Mouse (Mus musculus) left cerebral cortex, adult 8-10 months (tissue): Measurements from ENCODE around the gene Elovl6. TPM values are rescaled to one million over a fixed set of nuclear protein-coding genes. Genes with fewer than 3 reads are reported as not detected.

ENCODE experiments used
- DNase-seq, 2 experiments: peaks; one replicate each; pipeline ENCODE4 v3.0.0; 2022; ENCODE audit warnings: low spot score in 2 of 2
- total RNA-seq, 4 experiments: library from RNA; stranded (reverse); gene quantifications; 2 replicates each; pipeline ENCODE4 v1.2.4; 2022

Elovl6 gene
- total RNA-seq, 4 experiments from 2014 or later, result 23.5 to 30.4 (median 25.6) TPM

DNA sequence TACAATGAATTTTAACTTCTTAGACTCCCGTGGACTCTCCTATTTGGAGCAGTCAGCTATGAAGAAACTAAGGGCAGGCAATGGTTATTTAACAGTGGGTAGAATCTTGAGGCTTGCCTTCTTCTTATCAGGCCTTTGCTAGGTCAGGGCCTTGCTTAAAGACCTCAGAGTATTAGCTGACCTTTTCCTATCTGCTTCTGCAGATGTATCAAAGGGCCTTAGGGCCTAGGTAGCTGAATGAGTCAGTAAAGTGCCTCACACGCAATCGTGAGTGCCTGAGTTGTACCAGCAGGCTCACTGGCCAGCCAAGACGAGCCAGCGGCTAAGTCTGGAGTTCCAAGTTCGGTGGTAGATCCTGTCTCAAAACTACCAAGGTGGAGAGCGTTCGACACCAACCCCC is 33.3 kb downstream of the Elovl6 start:
- DNase-seq, result no peak

DNA sequence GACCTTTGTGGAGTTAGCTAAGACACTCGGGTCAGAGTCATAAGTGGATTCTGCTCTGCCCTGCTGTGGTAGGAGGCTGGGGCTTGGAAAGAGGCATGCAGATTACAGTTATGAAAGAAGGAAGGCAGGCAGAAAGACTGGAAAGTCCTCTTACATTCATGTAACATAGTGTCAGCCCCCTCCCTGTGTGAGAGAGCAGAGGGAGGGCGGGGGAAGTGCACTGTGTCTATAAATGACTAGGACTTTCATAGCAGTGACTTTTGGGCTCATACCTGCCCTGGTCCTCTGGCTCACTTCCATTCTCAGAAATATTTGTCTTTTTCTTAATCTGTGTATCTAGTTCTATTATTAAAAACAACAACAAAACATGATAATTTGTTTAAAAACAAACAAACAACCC is 33.9 kb downstream of the Elovl6 start:
- DNase-seq, result no peak

DNA sequence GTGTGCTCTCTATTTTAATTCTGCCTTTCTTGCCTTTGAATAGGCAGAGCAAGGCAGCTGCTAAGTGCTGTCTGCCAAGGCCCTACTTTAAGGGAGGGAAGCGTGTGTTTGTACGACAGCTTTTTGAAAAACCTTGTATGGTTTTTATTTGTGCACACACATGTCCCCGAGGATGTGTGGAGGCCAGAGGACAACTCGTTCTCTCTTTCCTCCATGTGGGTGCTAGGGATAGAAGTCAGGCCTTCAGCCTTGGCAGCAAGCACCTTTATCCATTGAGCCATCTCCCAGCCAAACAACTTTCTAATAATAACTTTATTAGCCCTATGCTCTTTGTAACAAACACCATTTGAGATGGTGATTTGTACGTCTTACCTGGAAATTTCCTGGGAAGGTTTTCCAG is 34.7 kb downstream of the Elovl6 start:
- DNase-seq, result no peak

- DNase-seq, result no peak
These were observed 36.4 kb downstream of the Elovl6 start for GRCm38 (mm10) chr3:129568506-129568905.

DNA sequence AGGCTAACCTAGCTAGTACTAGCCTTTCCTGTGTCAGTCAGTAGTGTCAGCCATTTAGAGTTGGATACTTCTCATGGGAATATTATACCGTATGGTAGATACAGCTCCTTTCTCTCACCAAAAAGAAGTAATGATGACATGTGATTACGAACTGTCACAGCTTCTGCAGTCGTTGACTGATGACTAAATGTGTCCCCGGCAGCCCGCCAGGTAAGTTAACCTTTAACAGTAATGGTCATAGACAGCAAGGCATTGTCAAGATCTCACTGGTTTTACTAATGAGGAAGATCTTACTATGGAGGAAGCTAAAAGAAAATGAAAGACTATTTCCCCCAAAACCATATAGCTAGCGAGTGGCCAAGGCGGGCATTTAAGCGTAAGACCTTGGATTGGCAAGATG is 38.8 kb downstream of the Elovl6 start:
- DNase-seq, result no peak

DNA sequence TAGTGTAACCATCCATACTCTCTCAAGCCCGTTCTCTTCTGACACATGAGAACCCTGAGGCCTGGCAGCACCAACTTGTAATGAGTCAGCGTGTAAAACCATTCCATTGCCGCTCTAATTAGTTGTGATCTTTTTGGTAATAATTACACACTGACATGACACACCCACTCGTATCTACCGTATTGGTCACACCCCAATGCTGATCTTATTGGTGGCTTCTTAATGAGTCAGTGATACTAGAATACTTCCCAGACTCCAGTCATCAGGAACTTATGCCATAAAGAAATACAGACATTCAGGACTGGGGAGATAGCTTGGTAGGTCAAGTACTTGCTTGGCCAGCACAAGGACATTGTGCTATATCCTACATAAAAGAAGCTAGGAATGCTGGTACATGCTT is 39.5 kb downstream of the Elovl6 start:
- no peak for DNase-seq

DNA sequence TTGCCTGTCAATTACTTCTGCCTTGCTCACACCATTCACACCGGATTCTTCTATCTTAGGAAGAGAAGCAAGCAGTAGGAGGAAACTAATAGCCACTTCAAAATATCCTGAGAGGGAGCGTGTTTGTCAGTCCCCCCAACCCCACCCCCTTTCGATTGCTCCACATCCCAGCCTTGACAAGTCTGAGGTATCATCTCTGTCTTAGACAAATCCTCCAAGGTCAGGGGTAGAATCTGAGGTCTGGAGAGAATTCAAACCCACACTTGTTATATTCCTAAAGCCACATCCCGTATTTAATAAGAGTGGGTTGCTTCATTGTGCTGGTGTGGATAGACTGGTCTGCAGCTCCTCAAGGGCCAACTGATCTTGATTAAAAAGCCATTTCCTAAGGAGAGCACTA is 40.8 kb downstream of the Elovl6 start:
- DNase-seq, result no peak

- DNase-seq, result no peak
These were observed 41.5 kb downstream of the Elovl6 start for GRCm38 (mm10) chr3:129573609-129574008.

- DNase-seq, result no peak
These were observed 42.9 kb downstream of the Elovl6 start for GRCm38 (mm10) chr3:129575086-129575485.

DNA sequence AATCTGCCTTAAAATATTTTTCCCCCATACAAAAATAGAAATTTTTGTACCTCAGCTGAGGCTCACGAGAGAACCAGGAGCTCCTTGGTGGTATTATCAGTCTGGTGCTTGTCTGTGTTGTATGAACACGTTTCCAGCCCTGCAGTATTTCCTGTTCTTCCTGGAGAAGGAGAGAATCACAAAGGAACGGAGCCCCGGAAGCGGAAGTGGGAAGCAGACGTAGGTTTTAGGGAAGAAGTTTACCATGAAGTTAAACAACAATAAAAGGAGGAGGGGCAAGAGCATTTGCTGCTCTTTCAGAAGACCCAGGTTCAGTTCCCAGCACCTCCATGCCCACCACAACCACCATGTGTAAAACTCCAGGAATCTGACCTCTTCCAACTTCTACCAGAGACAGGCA is 44.4 kb downstream of the Elovl6 start:
- no peak for DNase-seq

DNA sequence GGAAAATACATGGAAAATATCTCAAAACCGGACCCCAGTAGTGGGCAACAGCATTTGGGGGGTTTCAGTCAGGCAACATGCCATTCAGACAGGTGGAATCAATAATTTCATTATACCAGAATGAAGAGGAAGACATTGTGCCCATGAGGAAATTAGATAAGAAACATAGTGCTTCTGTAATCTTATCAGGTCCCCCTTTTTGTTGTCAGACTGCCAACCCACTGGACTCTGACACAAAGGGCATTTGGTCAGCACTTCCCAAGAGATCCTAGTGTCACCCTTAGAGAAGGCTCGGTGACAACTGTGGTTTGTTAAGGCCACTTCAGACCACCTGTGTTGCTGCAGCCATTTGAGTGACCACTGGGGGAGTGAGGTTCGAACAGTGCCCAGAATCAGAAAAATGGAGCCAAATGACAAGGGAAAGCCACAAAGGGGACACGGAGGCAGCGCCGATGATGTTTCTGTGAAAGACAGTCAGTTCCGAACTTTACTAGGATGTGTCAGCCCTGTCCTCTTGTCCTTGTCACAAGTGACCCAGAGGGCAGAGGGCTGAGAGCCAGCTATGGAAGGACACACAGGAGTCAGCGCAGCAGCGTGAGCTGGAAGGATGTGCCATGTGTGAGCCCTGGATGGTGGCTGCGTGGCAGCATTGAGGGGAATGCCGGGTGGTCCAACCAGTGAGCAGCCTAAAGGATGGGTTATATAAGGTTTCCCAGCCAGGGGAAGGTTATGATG is 46.8 kb downstream of the Elovl6 start:
- no peak for DNase-seq

DNA sequence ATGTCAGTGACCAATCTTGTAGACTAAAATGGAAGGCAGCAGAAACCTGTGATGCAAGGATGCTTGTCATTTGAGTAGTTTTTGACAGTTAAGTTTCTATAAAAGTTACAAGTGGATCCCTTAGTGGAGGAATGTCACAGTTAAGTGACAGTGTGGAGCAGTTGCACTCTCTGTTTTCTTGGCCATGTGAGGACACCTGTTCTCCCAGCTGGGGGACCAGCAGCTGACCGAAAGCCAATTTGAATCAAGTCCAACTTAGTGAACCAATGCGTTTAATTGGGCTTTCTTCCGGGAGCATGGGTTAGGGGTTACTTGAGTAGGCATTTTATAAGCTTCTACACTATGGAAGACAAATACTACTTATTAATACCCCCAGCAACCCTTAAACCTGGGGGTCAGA is 48.9 kb downstream of the Elovl6 start:
- no peak for DNase-seq

GRCm38 (mm10) chr3:129582449-129582848 is 50.3 kb downstream of the Elovl6 start:
- DNase-seq, result no peak

GRCm38 (mm10) chr3:129583290-129583689 is 51.1 kb downstream of the Elovl6 start:
- DNase-seq, result no peak

DNA sequence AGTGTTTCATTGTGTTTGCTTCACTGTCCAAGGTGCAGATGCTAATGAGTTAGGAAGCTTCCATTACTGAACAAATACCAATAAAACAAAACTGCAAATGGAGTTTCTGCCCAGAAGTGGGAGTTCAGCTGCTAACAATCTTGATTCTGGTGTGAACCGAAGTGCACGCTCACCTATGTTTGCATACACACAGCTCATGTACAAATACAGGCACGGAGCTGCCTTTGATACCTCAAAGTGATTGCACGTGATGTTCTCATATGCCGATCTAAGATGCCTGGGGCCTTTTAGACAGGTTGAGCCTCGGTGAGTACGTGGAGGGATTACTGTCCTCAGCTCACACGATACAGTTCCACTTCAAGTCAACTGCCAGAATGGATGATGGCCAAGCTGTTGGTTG is 55.8 kb downstream of the Elovl6 start:
- no peak for DNase-seq

GRCm38 (mm10) chr3:129588753-129589152 is 56.6 kb downstream of the Elovl6 start:
- peak in 1 of 2 experiments; percentile 33 for DNase-seq

DNA sequence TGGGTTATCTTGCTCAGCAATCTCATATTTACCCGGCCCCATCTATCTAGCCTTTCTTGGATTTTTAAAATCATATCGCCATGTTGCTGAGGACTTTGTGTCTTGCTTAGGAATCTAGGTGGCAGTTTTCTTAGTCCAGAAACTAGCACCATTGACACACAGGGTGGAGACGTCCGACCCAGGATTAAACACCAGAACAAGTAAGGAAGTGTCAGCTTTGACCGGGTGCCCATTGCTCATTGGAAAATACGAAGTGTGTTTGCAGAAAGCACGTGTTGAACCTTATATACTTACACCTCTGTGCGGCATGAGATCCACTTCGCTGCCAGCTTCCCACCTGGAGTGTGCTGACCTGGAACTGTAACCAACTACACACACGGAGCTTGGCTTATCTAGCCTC is 57.5 kb downstream of the Elovl6 start:
- no peak for DNase-seq

- DNase-seq, result peak; percentile 57 to 63
These were observed 58.5 kb downstream of the Elovl6 start for GRCm38 (mm10) chr3:129590548-129591226.

DNA sequence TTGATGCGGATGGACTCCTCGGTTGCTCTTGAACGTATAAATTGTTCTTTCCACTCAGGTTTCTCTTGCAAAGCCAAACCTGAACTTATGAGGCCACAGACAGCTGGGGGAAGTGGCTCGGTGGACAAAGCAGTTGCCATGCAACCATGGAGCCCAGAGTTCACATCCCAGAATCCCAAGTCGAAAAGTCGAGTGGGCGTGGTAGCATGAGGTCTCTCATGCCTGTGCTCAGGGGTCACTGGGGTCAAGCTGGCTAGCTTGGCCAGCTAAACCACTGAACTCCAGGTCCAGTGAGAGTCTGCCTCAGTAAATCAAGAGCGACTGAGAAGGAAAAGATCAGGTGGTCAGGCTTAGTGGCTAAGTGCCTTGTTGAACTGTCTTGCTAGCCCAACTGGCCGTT is 59.1 kb downstream of the Elovl6 start:
- no peak for DNase-seq

GRCm38 (mm10) chr3:129591761-129592160 is 59.6 kb downstream of the Elovl6 start:
- DNase-seq, result no peak

- no peak for DNase-seq
These were observed 60.8 kb downstream of the Elovl6 start for GRCm38 (mm10) chr3:129593001-129593400.

DNA sequence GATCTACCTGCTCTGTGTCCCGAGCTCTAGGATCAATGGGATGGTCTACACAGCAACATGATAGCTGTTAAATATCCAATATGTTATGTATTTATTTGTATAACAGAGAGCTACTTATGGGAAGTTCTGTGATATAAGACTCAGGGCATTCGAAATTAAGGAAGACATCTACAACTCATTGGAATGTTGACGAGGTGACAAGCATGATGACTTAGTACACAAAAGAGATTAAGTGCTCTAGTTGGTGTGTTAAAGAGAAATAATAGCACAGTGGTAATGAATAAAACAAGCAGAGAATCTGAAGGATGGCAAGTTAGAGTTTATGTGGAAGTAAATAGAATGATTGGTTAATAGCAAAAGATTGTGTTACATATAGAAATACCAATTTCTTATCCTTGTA is 61.6 kb downstream of the Elovl6 start:
- DNase-seq, result no peak

DNA sequence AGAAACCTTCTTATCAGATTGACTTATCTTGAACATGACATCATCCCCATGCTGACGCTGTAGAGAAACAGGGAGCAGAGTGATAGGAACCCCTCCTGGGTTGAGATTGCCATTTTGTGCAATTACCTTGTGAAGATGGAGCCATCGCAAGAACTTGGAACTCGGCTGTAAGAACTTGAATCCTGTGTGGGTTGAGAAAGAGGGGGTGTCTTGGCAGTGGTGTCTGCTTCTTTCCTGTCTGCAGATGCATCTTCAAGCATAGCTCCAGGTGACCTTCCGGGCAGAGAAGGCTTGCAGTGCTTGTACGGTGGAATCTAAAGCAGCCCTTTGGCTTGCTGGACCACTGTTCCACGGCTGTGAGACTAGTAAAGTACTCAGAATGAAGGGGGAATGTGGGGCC is 63.9 kb downstream of the Elovl6 start:
- no peak for DNase-seq
